Mouse (Mus musculus): ENCODE measurements around the gene Pds5a. TPM values are rescaled to one million over a fixed set of nuclear protein-coding genes. Genes with fewer than 3 reads are reported as not detected.
"Not testable (repeated sequence)": the region's sequence is repeated elsewhere in the genome, so short reads cannot be mapped to it uniquely, and the experiment has no call there.

Gene Pds5a
- total RNA-seq, 4 experiments from 2014 or later: 82.9 to 122 (median 111) TPM

GRCm38 (mm10) chr5:65696821-65697485 lies 1.1 kb downstream of the Pds5a start:
- peak; percentile 72 for DNase-seq

GRCm38 (mm10) chr5:65694076-65694475 lies 4.0 kb downstream of the Pds5a start:
- DNase-seq: not testable (repeated sequence)

GRCm38 (mm10) chr5:65693018-65693417 lies 5.1 kb downstream of the Pds5a start:
- DNase-seq: no peak

GRCm38 (mm10) chr5:65688806-65689205 lies 9.3 kb downstream of the Pds5a start:
- no peak for DNase-seq

- no peak for DNase-seq
These were observed 11.3 kb downstream of the Pds5a start for GRCm38 (mm10) chr5:65686806-65687205.

- DNase-seq: no peak
These were observed 19.2 kb downstream of the Pds5a start for GRCm38 (mm10) chr5:65678826-65679225.

- DNase-seq: no peak
These were observed 25.9 kb downstream of the Pds5a start for GRCm38 (mm10) chr5:65672162-65672561.

- no peak for DNase-seq
These were observed 30.4 kb downstream of the Pds5a start for GRCm38 (mm10) chr5:65667644-65668043.

- DNase-seq: no peak
These were observed 32.7 kb downstream of the Pds5a start for GRCm38 (mm10) chr5:65665370-65665769.

GRCm38 (mm10) chr5:65661958-65662357 lies 36.1 kb downstream of the Pds5a start:
- DNase-seq: no peak

GRCm38 (mm10) chr5:65653786-65654185 lies 44.3 kb downstream of the Pds5a start:
- DNase-seq: no peak

- DNase-seq: no peak
These were observed 59.2 kb downstream of the Pds5a start for GRCm38 (mm10) chr5:65638896-65639295.

- DNase-seq: no peak
These were observed 73.7 kb downstream of the Pds5a start for GRCm38 (mm10) chr5:65624340-65624739.

GRCm38 (mm10) chr5:65613152-65613924 lies 84.7 kb downstream of the Pds5a start:
- DNase-seq: no peak

GRCm38 (mm10) chr5:65610541-65610940 lies 87.5 kb downstream of the Pds5a start:
- peak; percentile 18 for DNase-seq

GRCm38 (mm10) chr5:65609769-65610168 lies 88.3 kb downstream of the Pds5a start:
- no peak for DNase-seq

GRCm38 (mm10) chr5:65606820-65607219 lies 91.3 kb downstream of the Pds5a start:
- no peak for DNase-seq

GRCm38 (mm10) chr5:65599681-65600080 lies 98.4 kb downstream of the Pds5a start:
- no peak for DNase-seq

GRCm38 (mm10) chr5:65592421-65592820 lies 105.7 kb downstream of the Pds5a start:
- no peak for DNase-seq

- no peak for DNase-seq
These were observed 107.9 kb downstream of the Pds5a start for GRCm38 (mm10) chr5:65590199-65590598.

GRCm38 (mm10) chr5:65586291-65586690 lies 111.8 kb downstream of the Pds5a start:
- no peak for DNase-seq

GRCm38 (mm10) chr5:65578545-65578944 lies 119.5 kb downstream of the Pds5a start:
- DNase-seq: no peak

GRCm38 (mm10) chr5:65575896-65576295 lies 122.2 kb downstream of the Pds5a start:
- DNase-seq: no peak

- DNase-seq: no peak
These were observed 123.2 kb downstream of the Pds5a start for GRCm38 (mm10) chr5:65574876-65575275.
